Mouse (Mus musculus) embryonic facial prominence, embryonic 10.5 days (tissue): ENCODE data around the gene Megf8. TPM values are rescaled to one million over a fixed set of nuclear protein-coding genes. Genes with fewer than 3 reads are reported as not detected.

Experiments used
- DNase-seq: peaks from one replicate; pipeline ENCODE4 v3.0.0-alpha.2; 2017; ENCODE audit warnings: low spot score
- H3K27ac ChIP-seq: fragments of 300-500 bp; sonication (generic); replicated peaks from 2 replicates; pipeline ENCODE4 v1.5.1; 2016; ENCODE audit warnings: mild to moderate bottlenecking
- H3K27me3 ChIP-seq: fragments of 300-500 bp; sonication (generic); replicated peaks from 2 replicates; pipeline ENCODE4 v1.6.1; 2016; ENCODE audit warnings: low read depth, mild to moderate bottlenecking; ENCODE audit not compliant: poor library complexity, severe bottlenecking
- H3K36me3 ChIP-seq: fragments of 300-500 bp; sonication (generic); replicated peaks from 2 replicates; pipeline ENCODE4 v1.6.1; 2016; ENCODE audit warnings: mild to moderate bottlenecking, moderate library complexity
- H3K4me1 ChIP-seq: fragments of 300-500 bp; sonication (generic); 2 replicates; pipeline ENCODE4 v1.6.1; 2016
- H3K4me3 ChIP-seq: fragments of 300-500 bp; sonication (generic); 2 replicates; pipeline ENCODE4 v1.5.1; 2016; ENCODE audit warnings: mild to moderate bottlenecking, moderate library complexity
- H3K9me3 ChIP-seq: fragments of 300-500 bp; sonication (generic); 2 replicates; pipeline ENCODE4 v1.6.1; 2016; ENCODE audit warnings: mild to moderate bottlenecking
- WGBS: fragments of 180-500 bp; shearing (Covaris S2); methylation state at CpG from one replicate; pipeline ENCODE4 v1.1.7; 2016; 5-methylcytosine and 5-hydroxymethylcytosine counted together
- polyA plus RNA-seq: library from polyadenylated mRNA; unstranded; fragments of >200 nt; fragmentation: Nextera tagmentation; extraction: Ambion mirVana; gene quantifications from 2 replicates; pipeline ENCODE4 v1.2.1, GENCODE M21; 2016

The Megf8 gene
- polyA plus RNA-seq, result 17.6 and 17.7 TPM in 2 replicates

DNA sequence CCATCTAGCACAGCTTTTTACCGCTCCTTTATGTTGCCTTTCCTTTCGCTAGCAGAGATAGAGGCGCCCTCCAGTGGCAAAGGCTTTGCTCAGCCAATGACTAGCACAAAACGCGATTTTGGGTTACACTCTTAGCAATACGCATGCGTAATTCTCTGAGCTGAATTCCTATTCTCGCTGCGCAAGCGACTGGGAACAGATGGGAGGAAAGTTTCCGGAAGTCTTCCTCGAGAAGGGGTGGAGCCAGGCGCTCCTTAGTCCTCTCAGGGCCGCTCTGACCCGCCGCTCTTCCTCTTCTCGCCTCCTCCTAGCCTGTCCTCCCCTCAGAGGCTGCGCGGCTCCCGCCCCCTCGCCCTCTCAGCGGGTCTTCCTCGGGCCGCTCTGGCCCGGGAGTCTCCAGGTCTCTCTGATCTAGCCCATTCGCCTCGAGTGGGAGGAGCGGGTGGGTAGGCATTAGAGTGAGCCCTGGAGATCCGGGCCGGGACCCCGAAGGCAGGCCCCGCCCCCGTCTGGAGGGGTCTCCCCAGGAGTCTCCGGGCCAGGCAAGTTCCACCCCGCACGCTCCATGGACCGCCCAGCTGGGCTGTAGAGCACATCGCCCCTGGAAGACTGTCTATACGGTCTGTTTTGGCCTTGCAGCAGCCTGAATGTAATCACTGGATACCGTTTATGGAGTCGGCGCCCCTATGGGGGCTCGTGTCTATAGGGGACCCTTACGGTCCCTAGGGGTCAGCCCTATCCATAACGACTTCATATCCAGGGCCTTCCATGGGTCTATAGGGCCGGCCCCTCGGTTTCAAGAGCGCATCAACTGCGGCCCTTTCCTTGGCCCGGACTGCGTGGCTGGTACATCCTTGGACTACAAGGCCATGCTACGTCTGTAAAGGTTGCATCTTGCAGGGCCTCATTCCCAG is at the start of gene Megf8:
Gene Megf8 (plus strand): TSS at position 633 of the 914 bp plus-strand sequence.
- H3K27me3 ChIP-seq, result peaks cover 44% of the 10 kb centered on the region
- peaks cover 48% of the 10 kb centered on the region for H3K4me1 ChIP-seq
- peak within 1 kb of the TSS; percentile 91 for H3K27ac ChIP-seq
- no peaks in the 10 kb centered on the region for H3K9me3 ChIP-seq
- peak within 1 kb of the TSS; percentile 78 for H3K4me3 ChIP-seq
- DNase-seq, result peak; percentile 97
- H3K36me3 ChIP-seq, result peaks cover 12% of the 10 kb centered on the region; the same call in 1 of the 2 replicates
- under 1% methylated on average over 52 of the region's 52 CpGs for WGBS

DNA sequence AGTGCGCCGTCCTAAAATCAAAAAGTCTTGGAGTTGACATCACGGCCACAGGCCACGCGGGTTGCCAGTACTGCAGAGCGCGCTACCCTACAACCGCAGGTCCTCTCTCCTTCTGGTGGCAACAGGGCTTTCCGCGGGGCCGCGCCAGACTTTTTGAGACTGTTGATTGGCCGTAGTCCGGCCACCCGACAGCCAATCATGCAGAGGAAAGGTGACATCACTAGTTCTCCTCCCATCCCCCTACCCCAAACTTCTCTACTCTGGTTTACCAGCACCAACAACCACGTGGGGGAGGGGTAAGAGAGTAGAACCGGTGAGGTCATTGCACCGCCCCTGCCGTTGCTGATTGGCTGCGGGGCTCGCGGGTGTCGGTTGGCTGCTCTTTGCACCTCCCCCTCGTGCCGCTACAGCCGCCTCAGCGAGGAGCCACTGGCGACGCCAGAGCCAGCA is 49.6 kb upstream of the Megf8 start, which contains the start of gene Cic:
Gene Cic (plus strand): TSS at position 404 of the 450 bp plus-strand sequence.
- under 1% methylated on average over 29 of the region's 29 CpGs for WGBS

DNA sequence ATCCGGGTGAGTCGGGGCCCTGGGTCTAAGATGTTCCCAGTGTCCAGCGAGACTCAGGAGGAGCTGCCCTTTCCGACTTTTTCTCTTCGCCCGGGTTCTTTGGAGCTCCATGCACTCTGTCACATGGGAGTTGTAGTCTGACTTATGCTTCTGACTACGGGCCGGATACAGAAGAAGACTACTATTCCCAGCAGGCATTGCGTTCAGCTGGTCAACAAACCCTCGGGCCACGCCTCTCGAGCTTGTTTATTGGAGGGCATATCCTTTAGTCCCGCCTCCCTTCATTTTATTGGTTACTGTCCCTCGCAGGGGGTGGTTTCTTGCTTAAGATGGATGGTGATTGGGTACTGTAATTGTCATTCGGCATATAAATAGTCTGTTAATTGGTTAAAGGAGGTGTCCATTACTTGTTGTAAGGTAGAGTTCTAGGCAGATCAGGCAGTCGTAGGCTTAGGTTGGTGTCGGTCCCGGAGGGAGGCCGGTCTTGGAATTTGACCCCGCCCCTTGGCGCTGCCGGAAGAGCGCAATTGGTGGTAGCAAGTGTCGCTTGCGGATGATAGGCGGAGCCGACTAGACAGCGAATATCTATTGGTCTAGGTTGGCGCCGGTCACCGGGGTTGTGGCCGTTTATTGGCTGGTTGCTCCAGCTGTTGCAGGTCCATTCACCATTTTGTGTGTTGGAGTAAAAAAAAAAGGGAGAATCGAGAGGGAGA is 49.1 kb upstream of the Megf8 start:
- peak overlapping the region; percentile 89 for H3K4me3 ChIP-seq
- no peaks in the 10 kb centered on the region for H3K9me3 ChIP-seq
- H3K4me1 ChIP-seq, result peaks cover 49% of the 10 kb centered on the region
- H3K36me3 ChIP-seq, result peaks cover 21% of the 10 kb centered on the region
- H3K27ac ChIP-seq, result peak overlapping the region; percentile 96
- WGBS, result under 1% methylated on average over 33 of the region's 33 CpGs
- H3K27me3 ChIP-seq, result no peaks in the 10 kb centered on the region; the same call in 1 of the 2 replicates
- DNase-seq, result peak; percentile 98

More for the DNA sequence above, 49.6 kb upstream of the Megf8 start, which contains the start of gene Cic:
- peaks cover 15% of the 10 kb centered on the region for H3K36me3 ChIP-seq
- peak within 1 kb of the TSS; percentile 89 for H3K4me3 ChIP-seq
- peak; percentile 98 for DNase-seq
- no peaks in the 10 kb centered on the region; the same call in 1 of the 2 replicates for H3K27me3 ChIP-seq
- peaks cover 49% of the 10 kb centered on the region for H3K4me1 ChIP-seq
- H3K9me3 ChIP-seq, result no peaks in the 10 kb centered on the region
- peak within 1 kb of the TSS; percentile 96 for H3K27ac ChIP-seq

DNA sequence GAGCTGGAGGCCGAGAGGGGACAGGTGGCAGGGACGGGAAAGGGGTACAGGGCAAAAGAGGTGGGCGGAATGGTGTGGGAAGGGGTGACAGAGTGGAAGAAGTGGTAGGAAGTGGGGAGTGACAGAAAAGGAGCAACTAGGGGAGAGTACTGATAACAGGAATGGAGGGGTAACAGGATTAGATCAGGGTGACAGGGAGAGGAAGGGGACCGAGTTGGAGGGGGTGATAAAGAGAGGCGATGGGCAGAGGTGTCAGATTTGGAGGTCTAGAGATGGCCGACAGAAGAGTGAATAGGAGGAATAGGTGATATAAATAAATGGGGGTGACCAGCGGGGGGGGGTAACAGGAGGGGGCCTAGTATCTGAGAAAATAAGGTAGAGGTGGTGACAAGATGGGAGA is 48.4 kb upstream of the Megf8 start:
- Histone ChIP-seq H3K9me3 (no peaks in the 10 kb centered on the region), H3K4me3 (peak overlapping the region; percentile 89), H3K27ac (peak overlapping the region; percentile 96), H3K36me3 (peaks cover 28% of the 10 kb centered on the region), H3K27me3 (no peaks in the 10 kb centered on the region; the same call in 1 of the 2 replicates), H3K4me1 (peaks cover 52% of the 10 kb centered on the region)
- 6% methylated on average over 7 of the region's 7 CpGs for WGBS
- no peak for DNase-seq

DNA sequence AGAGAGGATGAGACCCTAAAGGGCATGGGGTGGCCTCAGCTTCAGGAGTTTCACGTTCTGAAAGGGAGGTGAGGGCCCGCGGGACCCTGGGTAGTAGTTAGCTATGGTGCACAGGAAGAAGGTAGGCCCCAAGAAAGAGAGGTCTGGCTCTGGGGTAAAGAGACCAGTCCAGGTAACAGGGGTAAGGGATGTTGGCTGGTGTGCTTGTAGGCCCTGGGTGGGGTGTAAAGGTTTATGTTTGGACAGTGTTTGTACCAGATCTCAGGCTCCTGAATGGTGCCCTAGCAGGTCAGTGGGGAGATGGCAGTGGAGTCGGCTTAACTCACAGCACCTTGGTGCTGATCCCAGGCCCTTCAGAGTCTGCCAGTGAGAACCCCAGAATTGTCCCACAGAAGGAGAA is 47.9 kb upstream of the Megf8 start:
- H3K4me3 ChIP-seq, result peak overlapping the region; percentile 89
- no peaks in the 10 kb centered on the region; the same call in 1 of the 2 replicates for H3K27me3 ChIP-seq
- DNase-seq, result no peak
- H3K4me1 ChIP-seq, result peaks cover 50% of the 10 kb centered on the region
- H3K9me3 ChIP-seq, result no peaks in the 10 kb centered on the region
- peaks cover 32% of the 10 kb centered on the region for H3K36me3 ChIP-seq
- H3K27ac ChIP-seq, result peak overlapping the region; percentile 96
- WGBS, result 57% methylated on average over 4 of the region's 4 CpGs

DNA sequence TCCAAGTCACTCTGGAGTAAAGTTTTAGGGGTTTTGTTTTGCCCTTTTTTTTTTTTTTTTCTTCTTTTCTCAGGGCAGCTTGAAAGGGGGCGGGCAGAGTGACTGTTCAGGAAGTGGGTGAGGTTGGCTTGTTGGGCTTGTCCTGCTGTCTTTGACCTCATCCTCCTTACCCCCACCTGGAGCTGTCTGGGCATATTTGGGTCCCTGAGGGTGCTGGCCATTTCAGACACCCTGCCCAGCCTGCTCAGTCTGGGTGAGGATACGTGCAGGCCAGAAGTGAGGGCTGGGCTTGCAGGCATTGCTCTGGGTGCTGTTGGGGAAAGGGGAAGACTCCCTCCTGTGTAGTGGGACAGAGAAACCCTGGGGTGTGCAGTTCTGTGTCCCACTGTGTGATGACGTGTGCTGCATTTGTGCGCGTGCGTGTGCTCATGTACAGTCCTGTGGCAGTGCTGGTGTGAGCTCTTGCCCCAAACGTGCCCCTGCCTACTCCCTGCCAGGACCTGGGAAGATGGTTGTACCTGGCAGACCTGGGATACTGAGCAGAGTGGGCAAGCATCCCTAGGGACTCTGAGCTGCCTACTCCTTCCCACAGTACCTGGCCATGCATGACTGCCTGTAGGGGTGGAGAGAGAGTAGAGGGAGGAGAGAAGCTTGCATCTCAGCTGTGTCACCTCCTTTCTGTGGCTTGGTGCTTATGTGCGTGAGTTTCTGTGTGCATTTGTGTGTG is 47.3 kb upstream of the Megf8 start:
- H3K27ac ChIP-seq, result peak overlapping the region; percentile 51
- no peak for DNase-seq
- H3K4me3 ChIP-seq, result peak overlapping the region; percentile 89
- WGBS, result 87% methylated on average over 8 of the region's 8 CpGs
- no peaks in the 10 kb centered on the region; the same call in 1 of the 2 replicates for H3K27me3 ChIP-seq
- peaks cover 49% of the 10 kb centered on the region for H3K4me1 ChIP-seq
- H3K9me3 ChIP-seq, result no peaks in the 10 kb centered on the region
- H3K36me3 ChIP-seq, result peaks cover 32% of the 10 kb centered on the region

DNA sequence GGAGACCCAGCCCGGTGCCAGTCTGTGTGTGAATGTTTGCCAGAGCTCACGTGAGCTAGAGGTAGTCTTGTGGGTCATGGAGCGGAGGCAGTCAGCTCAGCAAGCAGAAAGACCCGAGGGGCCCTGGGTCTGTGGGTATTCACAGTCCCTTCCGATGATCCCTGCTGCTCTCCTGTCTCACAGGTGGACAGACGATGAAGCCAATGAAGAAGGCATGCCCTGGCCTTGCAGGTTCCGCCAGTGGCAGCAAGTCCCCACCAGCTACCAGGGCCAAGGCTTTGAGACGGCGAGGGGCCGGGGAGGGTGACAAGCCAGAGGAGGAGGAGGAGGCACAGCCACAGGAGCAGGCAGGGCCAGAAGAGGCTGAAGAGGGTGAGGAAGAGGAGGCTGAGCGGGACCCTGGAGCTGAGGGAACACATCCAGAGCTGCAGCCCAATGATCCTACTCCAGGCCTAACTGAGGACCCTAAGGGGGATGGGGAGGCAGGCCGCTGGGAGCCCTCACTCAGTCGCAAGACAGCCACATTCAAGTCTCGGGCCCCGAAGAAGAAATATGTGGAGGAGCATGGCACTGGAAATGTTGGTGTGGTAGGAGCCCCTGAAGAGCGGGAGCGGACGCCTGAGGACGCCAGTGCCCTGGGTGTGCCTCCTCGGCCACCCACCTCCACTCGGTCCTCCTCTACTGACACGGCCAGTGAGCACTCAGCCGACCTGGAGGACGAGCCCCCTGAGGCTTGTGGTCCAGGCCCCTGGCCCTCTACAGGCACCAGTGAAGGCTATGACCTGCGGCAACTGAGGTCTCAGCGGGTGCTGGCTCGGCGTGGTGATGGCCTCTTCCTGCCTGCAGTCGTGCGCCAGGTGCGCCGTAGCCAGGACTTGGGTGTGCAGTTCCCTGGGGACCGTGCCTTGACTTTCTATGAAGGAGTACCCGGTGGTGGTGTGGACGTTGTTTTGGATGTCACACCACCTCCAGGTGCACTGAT is 46.0 kb upstream of the Megf8 start:
- H3K4me1 ChIP-seq, result peaks cover 60% of the 10 kb centered on the region
- no peaks in the 10 kb centered on the region for H3K27me3 ChIP-seq
- DNase-seq, result no peak
- H3K27ac ChIP-seq, result 0 out of 2 replicates have a peak overlapping the region, but pooled peaks have one; percentile 31
- peaks cover 32% of the 10 kb centered on the region for H3K36me3 ChIP-seq
- WGBS, result 89% methylated on average over 35 of the region's 35 CpGs
- no peaks in the 10 kb centered on the region for H3K9me3 ChIP-seq
- H3K4me3 ChIP-seq, result 0 out of 2 replicates have a peak overlapping the region, but pooled peaks have one; percentile 89

DNA sequence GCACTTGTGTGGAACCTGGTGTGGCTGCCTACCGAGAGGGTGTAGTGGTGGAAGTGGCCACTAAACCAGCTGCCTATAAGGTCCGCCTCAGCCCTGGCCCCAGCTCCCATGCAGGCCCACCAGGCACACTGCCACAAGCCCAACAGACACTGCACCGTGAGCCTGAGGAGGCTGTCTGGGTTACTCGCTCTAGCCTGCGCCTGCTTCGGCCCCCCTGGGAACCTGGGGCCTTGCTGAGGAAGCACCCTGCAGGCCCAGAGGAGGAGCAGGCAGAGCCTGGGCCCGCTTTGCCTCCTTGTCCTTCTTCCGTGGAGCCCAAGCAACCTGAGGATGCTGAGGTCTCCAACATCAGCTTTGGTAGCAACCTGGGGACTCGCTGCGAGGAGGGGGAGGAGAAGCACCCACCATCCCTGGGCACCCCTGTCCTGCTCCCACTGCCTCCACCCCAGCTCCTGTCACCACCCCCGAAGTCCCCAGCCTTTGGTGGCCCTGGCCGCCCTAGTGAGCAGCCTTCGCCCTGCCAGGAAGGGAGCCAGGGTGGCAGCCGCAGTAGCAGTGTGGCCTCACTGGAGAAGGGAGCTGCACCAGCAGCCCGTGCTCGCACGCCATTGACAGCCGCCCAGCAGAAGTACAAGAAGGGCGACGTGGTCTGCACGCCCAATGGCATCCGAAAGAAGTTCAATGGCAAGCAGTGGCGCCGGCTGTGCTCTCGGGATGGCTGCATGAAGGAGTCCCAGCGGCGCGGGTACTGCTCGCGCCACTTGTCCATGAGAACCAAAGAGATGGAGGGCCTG is 45.1 kb upstream of the Megf8 start:
- no peak overlapping the region for H3K4me3 ChIP-seq
- H3K4me1 ChIP-seq, result peaks cover 64% of the 10 kb centered on the region
- WGBS, result 88% methylated on average over 30 of the region's 30 CpGs
- no peak for DNase-seq
- no peaks in the 10 kb centered on the region for H3K27me3 ChIP-seq
- peak overlapping the region; percentile 11; the same call in 1 of the 2 replicates for H3K27ac ChIP-seq
- H3K36me3 ChIP-seq, result peaks cover 32% of the 10 kb centered on the region
- no peaks in the 10 kb centered on the region for H3K9me3 ChIP-seq

DNA sequence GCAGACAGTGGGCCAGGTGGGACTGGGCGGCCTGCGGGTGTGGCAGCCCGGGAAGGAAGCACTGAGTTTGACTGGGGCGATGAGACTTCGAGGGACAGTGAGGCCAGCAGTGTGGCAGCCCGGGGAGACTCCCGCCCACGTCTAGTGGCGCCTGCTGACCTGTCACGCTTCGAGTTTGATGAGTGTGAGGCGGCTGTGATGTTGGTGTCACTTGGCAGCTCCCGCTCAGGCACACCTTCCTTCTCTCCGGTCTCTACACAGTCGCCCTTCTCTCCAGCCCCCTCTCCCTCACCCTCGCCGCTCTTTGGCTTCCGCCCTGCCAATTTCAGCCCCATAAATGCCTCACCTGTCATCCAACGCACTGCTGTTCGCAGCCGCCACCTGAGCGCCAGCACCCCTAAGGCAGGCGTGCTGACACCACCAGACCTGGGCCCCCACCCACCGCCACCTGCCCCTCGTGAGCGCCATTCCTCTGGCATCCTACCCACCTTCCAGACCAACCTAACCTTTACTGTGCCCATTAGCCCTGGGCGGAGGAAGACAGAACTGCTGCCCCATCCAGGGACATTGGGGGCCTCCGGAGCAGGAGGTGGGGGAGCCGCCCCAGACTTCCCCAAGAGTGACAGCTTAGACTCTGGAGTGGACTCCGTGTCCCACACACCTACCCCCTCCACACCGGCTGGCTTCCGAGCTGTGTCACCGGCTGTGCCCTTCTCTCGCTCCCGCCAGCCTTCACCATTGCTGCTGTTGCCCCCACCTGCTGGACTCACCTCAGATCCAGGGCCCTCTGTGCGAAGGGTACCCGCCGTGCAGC is 44.3 kb upstream of the Megf8 start:
- Histone ChIP-seq H3K36me3 (peaks cover 32% of the 10 kb centered on the region), H3K9me3 (no peaks in the 10 kb centered on the region), H3K27me3 (no peaks in the 10 kb centered on the region), H3K27ac (no peak overlapping the region), H3K4me1 (peaks cover 68% of the 10 kb centered on the region), H3K4me3 (no peak overlapping the region; the same call in 1 of the 2 replicates)
- WGBS, result 90% methylated on average over 38 of the region's 38 CpGs
- no peak for DNase-seq
